ENCODE assay signal across 27 mouse cellular contexts in the genomic region with DNA sequence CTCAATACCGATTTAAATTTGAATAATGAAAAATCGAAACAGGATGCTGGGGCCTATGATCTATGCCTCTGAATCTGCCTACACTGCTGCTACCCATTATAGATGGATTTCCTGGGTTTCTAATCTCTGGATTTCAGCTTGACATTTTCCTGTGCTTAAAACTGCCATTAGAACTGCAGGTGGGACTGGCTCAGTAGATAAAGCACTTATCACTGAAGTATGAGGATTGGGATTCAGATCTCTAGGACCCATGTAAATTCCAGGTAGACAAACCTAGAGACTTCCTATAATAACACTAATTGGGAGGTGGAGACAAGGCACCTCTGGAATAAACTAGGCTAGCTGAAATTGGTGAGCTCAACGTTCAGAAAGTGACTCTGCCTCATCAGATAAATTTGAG.
"Had no signal": no experiment of that assay in that cellular context is flagged by ENCODE, and none has a peak within 500 bp of the region (broad histone marks: within the 10 kb centered on the region; RNA-seq: fewer than 3 reads in every experiment).

No protein-coding gene starts in this region.

- DNase-seq: cerebellum, adult 9-10 months; cerebellum, adult 9-11 months; cerebellum, postnatal 10 days; cerebellum, postnatal 14 days; cerebellum, postnatal 25 days; cerebellum, postnatal 36 days; embryo, embryonic 11 days; forebrain, postnatal 0 days; gastrocnemius, adult 2 months; gastrocnemius, postnatal 10 days; gastrocnemius, postnatal 14 days; gastrocnemius, postnatal 25 days; gastrocnemius, postnatal 36 days; heart, adult 11 months; heart, adult 18-20 months; heart, adult 2 months had no signal

- ATAC-seq: forebrain, embryonic 13.5 days; forebrain, embryonic 14.5 days; forebrain, embryonic 15.5 days; forebrain, embryonic 16.5 days; forebrain, postnatal 0 days had no signal

- H3K4me1 ChIP-seq: embryonic facial prominence, embryonic 10.5 days; embryonic facial prominence, embryonic 12.5 days; embryonic facial prominence, embryonic 13.5 days; embryonic facial prominence, embryonic 15.5 days; forebrain, embryonic 10.5 days; forebrain, embryonic 12.5 days; forebrain, embryonic 13.5 days; forebrain, embryonic 15.5 days had no signal

- H3K27me3 ChIP-seq: embryonic facial prominence, embryonic 12.5 days; embryonic facial prominence, embryonic 13.5 days; embryonic facial prominence, embryonic 15.5 days; forebrain, embryonic 12.5 days; forebrain, embryonic 13.5 days; forebrain, embryonic 15.5 days had no signal

- H3K9me3 ChIP-seq: embryonic facial prominence, embryonic 10.5 days; embryonic facial prominence, embryonic 12.5 days; embryonic facial prominence, embryonic 13.5 days; embryonic facial prominence, embryonic 15.5 days; forebrain, embryonic 10.5 days; forebrain, embryonic 12.5 days; forebrain, embryonic 13.5 days; forebrain, embryonic 15.5 days had no signal

- H3K4me3 ChIP-seq: embryonic facial prominence, embryonic 10.5 days; embryonic facial prominence, embryonic 12.5 days; embryonic facial prominence, embryonic 13.5 days; embryonic facial prominence, embryonic 15.5 days; erythroblast, embryonic 14.5 days; forebrain, embryonic 10.5 days; forebrain, embryonic 12.5 days; forebrain, embryonic 13.5 days; forebrain, embryonic 15.5 days; gastrocnemius, adult 2 months; heart, adult 2 months had no signal

- H3K36me3 ChIP-seq: embryonic facial prominence, embryonic 10.5 days; embryonic facial prominence, embryonic 12.5 days; embryonic facial prominence, embryonic 13.5 days; embryonic facial prominence, embryonic 15.5 days; forebrain, embryonic 10.5 days; forebrain, embryonic 12.5 days; forebrain, embryonic 15.5 days had no signal
